Mouse (Mus musculus) T-helper 1 cell (primary cell): Measurements from ENCODE around the gene Acnat2.
"Not testable (repeated sequence)": the region's sequence is repeated elsewhere in the genome, so short reads cannot be mapped to it uniquely, and the experiment has no call there.

Experiments
- in situ Hi-C: fragments of 300-600 bp; cut with MboI, MseI; formaldehyde crosslinking; loops from one replicate; pipeline ENCODE4 v1.15.1; 2025; ENCODE audit warnings: high pct_unique_total_duplicates

Acnat2 gene

DNA sequence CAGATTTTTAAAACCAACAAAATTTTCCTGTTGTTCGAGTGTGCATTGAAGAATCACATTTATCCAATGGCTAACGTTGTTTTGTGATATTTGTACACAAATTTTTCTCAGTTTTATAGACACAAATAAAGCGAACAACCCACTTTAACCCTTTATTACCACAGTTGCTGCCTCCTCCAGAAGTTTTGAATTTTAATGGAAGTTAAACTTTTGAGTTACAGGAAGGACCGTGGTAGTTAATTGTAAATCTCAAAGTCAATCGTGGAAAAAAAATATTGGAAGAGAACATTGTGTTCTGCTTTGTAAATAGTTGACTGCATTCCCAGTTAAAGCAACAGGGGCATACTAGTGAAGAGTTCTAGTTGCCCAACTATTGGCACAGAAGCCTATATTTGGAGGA is at the start of gene Acnat2:
Acnat2 (minus strand) TSS at position 195 of the 400 bp plus-strand sequence.
- in situ Hi-C loops: not testable (repeated sequence)

DNA sequence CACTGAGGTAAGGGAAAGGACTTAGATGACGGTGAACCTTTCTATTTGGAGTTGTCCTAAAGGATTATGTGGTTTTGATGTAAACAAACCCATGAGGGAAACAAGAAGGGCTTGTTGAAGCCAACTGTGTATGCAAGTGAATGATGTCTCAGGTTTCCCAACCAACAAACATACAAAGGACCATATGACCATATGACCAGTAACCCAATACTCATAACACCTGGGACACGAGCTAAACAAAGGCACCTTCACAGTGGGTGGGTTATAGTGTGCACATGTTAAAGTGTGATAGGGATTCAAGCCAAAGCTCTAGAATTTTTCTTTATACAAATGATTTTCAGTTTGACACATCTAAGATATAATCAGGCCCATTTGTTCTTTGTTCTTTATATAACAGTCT is 48.2 kb upstream of the Acnat2 start:
- in situ Hi-C loops: no loop called here

- in situ Hi-C loops: loop anchor here (5.0 kb wide), 1 partner anchor 65 kb away; no protein-coding TSS in a partner anchor
These were observed 44.0 kb upstream of the Acnat2 start for GRCm38 (mm10) chr4:49451848-49452551.

- in situ Hi-C loops: loop anchor here (5.0 kb wide), 1 partner anchor 64 kb away; no protein-coding TSS in a partner anchor
These were observed 43.3 kb upstream of the Acnat2 start for GRCm38 (mm10) chr4:49451133-49451847.

DNA sequence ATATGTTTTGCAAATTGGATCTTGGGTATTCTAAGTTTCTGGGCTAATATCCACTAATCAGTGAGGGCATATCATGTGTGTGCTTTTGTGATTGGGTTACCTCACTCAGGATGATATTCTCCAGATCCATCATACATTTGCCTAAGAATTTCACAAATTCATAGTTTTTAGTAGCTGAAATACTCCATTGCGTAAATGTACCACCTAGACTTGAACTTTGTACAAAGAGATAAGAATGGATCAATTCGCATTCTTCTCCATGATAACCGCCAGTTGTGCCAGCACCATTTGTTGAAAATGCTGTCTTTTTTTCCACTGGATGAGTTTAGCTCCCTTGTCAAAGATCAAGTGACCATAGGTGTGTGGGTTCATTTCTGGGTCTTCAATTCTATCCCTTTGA is 29.0 kb upstream of the Acnat2 start:
- in situ Hi-C loops: not testable (repeated sequence)

DNA sequence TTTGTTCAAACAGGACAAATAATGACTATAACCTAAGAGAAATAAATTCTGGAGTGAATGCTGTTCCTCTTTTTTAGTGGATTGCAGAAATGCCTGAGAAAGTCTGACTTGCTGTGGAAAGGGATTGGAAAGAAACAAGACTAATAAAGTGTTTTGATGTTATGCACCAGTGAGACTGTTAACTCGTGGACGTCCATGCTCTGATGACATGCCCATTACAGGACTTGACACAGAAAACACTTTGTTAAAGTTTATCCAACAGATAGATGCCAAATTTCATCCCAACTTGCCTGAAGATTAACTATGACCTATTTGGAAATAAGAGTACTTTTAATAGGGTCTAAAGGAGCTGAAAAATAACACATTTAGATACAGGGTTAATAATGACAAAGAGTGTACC is 2.2 kb upstream of the Acnat2 start:
- in situ Hi-C loops: loop anchor here (10.0 kb wide), 1 partner anchor 1825 kb away; no protein-coding TSS in a partner anchor

- in situ Hi-C loops: loop anchor here (5.0 kb wide), 1 partner anchor 65 kb away; no protein-coding TSS in a partner anchor
These were observed 21.1 kb downstream of the Acnat2 start for GRCm38 (mm10) chr4:49386873-49387272.

DNA sequence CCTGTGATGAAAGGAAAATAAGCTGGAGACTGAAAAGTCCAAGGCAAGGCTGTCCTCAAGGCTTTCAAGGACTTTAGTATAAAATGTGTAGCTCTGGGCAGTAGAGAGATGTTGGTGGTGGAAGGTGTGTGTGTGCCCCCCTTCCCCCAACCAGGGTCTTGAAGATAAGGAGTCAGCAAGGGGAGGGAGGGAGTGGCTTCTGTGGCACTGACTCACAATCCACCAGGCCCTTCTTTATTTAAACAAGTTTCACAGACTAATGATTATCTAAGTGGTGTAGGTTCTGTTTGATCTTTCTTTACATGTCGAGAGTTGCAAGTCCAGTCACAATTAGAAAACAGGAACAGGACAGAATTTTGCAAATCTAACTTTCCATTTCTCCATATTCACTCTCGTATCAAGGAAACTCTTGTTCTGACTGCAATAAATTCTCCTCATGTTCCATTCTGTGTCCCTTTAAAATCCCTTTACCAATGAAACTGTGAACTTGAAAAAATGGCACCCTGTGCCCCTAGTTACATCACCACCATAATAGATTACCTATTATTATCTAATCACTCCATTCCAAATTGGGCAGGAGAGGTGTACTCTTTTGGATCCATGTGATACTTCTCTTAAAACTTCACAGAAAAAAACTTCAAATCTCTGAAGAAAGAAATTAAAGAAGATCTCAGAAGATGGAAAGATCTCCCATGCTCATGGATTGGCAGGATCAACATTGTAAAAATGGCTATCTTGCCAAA is 24.2 kb downstream of the Acnat2 start:
- in situ Hi-C loops: not testable (repeated sequence)

DNA sequence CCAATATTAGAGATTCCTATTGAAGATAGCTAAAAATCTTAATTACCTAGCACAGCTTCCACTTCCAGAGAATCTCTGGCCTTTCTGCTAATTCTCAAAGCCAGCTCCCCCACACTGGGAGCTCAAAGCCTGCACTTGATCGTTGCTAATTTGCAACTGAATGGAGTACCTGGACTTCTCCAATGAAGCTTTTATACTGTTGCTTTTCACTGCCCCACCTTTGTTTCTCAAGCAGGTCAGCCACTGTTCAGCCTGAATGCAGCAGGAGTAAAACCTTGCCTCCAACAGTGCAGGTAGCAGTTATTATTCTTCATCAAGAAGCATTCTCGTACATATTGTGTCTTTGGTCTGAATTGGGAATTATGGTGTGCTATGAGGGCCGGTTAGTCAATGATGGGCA is 39.9 kb downstream of the Acnat2 start:
- in situ Hi-C loops: not testable (repeated sequence)

GRCm38 (mm10) chr4:49357097-49357496 is 50.9 kb downstream of the Acnat2 start:
- in situ Hi-C loops: no loop called here

DNA sequence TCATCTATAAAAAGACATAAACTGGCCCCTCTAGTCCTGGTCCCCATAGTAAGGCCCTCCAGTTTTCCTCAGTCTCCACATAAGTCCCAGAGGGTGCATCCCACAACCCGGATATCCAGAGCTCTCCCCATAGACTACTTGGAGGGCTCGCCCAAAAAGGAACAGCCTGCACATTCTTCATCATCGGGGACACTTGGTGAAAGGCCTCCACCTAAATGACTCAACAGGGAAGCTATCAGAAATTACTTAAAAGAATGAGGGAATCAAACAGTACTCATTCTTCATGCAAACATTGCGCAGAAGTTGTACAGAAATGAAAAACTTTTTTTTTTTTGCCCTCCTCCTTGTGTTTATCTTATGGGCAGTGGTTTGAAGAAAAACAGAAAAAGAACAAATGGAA is 57.5 kb downstream of the Acnat2 start:
- in situ Hi-C loops: no loop called here

GRCm38 (mm10) chr4:49348677-49349076 is 59.3 kb downstream of the Acnat2 start:
- in situ Hi-C loops: no loop called here

GRCm38 (mm10) chr4:49348001-49348400 is 60.0 kb downstream of the Acnat2 start:
- in situ Hi-C loops: not testable (repeated sequence)

DNA sequence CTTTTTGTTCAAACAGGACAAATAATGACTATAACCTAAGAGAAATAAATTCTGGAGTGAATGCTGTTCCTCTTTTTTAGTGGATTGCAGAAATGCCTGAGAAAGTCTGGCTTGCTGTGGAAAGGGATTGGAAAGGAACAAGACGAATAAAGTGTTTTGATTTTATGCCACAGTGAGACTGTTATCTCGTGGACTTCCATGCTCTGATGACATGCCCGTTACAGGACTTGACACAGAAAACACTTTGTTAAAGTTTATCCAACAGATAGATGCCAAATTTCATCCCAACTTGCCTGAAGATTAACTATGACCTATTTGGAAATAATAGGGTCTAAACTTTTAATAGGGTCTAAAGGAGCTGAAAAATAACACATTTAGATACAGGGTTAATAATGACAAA is 67.9 kb downstream of the Acnat2 start:
- in situ Hi-C loops: not testable (repeated sequence)

GRCm38 (mm10) chr4:49337949-49338348 is 70.0 kb downstream of the Acnat2 start:
- in situ Hi-C loops: not testable (repeated sequence)
